Mouse (Mus musculus): Measurements from ENCODE around the gene Cers3. TPM values are rescaled to one million over a fixed set of nuclear protein-coding genes. Genes with fewer than 3 reads are reported as not detected.

Gene Cers3
- total RNA-seq, 1 experiment from 2014 or later, result not detected

DNA sequence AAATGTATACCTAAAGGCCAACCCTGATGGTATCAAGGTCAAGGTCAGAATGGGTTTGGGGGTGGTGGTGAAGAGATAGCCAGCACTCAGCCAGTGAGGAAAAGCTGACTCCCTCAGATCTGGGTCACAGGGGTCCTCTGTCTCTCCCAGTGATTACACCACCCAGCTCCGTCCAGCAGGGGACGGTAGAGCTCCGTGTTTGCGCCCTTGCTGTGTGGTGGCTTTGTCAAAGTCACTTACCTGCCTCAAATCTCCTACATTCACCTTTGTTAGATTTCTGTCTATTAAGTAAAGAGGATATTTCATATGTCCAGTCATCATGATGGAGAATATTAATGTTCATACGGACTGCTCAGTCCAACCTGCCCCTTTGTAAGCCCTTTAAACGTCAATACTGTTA is 76.7 kb downstream of the Cers3 start:
- no peak for ATAC-seq (ENCODE audit: extremely low read depth, insufficient number of reproducible peaks, low FRiP score, poor library complexity, severe bottlenecking)

DNA sequence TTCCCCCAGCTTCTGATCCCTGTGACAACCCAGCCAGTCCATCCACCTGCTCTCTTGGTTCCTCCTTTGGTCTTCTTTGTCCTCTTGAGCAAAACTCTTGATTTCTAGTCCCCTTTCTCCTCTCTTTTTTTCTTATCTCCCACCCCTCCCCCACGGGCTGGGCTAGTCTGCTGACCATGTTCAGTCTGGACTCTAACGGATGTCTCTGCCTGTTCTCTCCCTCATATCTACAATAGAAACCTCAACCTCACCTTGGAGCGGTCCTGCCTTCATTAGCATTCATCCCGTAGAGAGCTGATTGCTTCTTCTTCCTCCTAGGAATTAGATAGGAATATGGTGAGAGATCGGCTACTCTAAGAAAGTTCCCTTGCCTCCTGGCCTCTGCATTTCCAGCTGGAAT is 87.5 kb downstream of the Cers3 start:
- ATAC-seq (ENCODE audit: extremely low read depth, insufficient number of reproducible peaks, low FRiP score, poor library complexity, severe bottlenecking), result no peak

DNA sequence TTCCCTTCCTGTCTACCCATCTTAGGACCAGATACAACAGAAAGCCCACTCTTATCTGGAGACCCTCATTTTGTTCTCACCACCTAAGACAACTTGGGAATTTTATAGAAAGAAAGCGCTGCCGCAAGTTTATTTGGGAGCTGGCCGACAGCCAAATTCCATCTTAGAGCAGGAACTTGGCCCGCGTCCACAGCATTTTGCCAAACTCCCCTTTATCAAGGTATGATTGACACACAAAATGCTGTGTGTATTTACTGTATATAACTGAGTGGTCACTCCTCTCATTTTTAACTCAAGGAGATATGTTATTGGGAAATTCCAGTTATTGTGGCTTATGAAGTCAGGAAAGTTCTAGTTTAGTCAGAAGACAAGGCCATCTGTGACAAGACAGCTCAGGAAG is 88.0 kb downstream of the Cers3 start:
- no peak for ATAC-seq (ENCODE audit: extremely low read depth, insufficient number of reproducible peaks, low FRiP score, poor library complexity, severe bottlenecking)

DNA sequence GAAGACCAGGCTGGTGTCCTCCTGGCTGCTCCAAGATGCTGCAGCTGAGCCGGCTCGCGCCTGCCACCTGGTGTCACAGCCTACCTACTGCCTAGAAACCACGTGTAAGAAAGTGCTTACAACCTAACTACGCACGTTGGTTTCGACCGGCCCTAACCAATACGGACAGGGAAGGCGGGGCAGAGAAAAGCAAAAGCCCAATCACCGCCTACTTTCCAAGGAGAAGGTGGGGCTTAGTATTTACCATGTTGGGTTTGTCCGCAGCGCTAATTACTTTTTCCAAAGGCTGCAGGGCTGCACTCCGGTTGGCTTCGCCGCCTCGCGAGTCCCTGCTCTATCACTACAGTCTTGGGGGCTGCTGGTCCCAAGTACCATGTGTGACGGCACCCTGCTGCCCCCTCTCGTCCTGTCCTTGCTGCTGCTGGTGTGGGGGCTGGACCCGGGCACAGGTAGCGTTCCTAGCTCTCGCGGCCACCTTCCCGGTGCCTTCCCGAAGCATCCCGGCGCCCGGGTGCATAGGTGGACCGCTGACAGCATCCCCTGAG is 96.2 kb downstream of the Cers3 start, which contains the start of gene Adamts17:
Adamts17 (plus strand) TSS at position 273 of the 545 bp plus-strand sequence.
- ATAC-seq (ENCODE audit: extremely low read depth, insufficient number of reproducible peaks, low FRiP score, poor library complexity, severe bottlenecking), result peak; percentile 82

DNA sequence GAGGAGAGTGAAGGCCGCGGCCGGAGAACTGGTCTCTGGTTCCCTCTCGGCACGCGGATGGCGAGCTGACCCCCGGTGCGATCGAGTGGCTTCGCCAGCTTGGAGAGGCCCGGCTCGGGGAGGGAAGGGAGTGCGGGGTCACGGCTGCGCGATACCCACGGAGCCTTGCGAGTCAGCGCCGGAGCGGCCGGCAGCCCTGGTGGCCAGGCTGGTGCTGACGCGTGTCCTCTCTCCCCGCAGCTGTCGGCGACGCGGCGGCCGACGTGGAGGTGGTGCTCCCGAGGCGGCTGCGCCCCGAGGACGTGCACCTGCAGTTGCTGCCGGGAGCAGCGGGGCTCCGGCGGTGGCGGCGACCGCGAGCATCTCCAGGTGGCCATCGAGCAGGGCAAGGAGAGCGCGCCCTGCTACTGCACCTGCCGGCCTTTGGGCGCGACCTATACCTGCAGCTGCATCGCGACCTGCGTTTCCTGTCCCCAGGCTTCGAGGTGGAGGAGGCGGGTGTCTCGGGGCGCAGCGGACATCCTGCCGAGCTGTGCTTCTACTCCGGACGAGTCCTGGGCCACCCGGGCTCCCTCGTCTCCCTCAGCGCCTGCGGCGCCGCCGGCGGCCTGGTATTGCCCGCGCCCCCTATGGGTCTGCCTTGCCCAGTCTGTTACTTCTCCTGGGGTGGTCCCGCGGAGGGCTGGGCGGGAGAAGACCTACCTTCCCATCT is 96.9 kb downstream of the Cers3 start:
- no peak for ATAC-seq (ENCODE audit: extremely low read depth, insufficient number of reproducible peaks, low FRiP score, poor library complexity, severe bottlenecking)

DNA sequence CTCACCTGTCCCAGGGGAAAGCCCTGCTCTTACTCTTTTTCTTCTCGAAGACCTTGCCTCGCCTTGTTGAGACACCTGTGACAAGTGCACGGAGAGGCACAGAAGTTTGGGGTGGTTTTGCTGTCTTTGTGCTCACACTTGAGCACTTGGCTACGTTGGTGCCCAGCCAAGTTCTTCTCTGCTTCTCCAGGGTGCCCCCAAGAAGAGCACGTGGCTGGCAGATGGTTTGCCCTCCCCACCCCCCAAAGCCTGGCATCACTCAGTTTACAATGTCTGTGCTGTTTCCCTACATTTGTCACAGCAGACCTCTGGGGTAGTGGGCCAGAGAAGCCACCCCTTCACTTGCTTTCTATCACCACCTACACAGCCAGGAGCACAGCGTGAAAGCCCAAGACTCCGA is 97.9 kb downstream of the Cers3 start:
- ATAC-seq (ENCODE audit: extremely low read depth, insufficient number of reproducible peaks, low FRiP score, poor library complexity, severe bottlenecking), result no peak

DNA sequence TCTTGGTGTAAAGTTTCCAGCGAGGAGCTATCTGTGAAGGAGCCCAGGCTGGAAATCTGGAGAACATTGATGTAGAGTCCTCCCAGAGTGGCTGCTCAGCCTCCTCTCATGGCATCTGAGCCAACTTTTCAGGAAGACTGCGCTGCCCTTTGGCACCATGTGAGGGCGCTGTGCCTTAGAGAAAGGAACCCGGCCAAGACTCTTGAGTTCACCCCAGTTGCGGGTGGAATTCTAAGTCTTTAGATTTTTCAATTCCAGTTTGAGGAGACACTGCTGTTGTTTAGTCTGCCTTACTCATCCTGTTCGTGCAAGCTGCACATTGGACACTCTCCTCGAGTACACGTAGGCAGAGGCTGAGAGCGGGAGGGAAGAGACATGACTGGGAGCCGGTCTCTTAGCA is 98.7 kb downstream of the Cers3 start:
- no peak for ATAC-seq (ENCODE audit: extremely low read depth, insufficient number of reproducible peaks, low FRiP score, poor library complexity, severe bottlenecking)

DNA sequence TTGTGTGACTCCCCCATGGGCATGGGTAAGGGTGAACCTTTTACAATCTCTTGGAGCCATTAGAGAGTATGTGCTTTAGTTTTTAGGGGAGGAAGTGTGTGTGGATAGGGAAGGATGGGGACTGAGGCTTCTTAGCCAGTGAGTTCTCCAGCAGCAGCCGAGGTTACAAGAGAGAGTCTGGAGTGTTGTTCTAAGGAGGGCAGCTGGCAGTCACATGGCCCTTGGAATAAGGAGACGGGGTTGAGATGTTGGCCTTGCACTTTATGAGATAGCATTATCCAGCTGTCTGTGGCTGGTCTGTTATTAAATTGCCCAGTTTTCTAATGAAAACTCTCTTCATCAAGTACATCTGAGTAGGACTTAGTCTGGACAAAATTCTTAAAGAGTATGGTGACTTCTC is 100.5 kb downstream of the Cers3 start:
- ATAC-seq (ENCODE audit: extremely low read depth, insufficient number of reproducible peaks, low FRiP score, poor library complexity, severe bottlenecking), result no peak

DNA sequence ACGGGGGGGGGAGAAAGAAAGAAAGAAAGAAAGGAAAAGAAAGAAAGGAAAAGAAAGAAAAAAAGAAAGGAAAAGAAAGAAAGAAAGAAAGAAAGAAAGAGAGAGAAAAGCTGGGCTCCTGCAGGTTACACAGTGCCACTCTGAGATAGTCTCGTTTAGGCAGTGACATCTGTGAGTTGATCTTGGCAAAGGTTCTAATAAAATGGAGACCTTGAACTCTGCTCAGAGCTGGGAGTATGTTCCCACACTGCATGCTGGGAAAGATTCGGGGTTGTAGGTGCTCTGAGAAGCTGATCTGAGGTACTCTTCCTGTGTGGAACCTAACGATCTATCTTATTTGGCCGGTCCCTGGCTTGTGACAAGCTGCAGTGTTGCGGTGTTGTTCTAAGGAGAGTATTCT is 103.3 kb downstream of the Cers3 start:
- no peak for ATAC-seq (ENCODE audit: extremely low read depth, insufficient number of reproducible peaks, low FRiP score, poor library complexity, severe bottlenecking)

DNA sequence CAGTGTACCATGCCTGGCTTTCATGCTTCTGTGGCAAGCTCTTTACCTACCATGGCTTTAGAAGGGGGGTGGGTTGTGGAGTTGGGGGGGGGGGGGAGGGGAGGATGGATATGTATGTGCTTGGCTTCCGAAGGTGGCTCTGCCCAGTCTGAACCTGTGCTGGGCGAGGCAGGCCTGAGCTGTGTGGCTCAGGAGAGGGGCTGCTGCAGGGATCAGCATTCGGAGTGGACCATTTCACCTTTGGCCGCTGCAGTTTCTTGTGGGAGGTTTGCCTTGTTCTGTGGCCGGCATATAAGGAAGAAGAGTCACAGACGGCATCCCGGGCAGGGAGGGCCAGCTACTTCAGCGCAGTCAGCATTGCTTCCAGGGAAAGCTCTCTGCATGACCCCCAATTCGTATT is 104.0 kb downstream of the Cers3 start:
- no peak for ATAC-seq (ENCODE audit: extremely low read depth, insufficient number of reproducible peaks, low FRiP score, poor library complexity, severe bottlenecking)

DNA sequence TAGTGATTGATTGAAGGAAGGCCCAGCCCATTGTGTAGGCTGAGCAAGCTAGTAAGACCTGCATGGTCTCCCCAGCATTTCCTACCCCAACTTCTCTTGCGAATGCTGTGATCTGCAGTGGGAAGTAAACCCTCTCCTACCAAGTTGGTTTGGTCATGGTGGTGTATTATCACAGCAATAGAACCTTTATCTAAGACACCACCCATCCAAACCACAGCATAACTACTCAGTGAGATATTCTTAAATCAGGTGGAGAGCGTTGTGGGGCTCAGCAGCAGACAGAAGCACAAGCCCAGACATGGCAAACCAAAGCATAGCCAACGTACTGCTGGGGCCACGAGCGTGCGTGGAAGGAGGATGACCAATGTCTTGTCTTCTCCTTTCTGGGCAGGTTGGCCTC is 106.0 kb downstream of the Cers3 start:
- ATAC-seq (ENCODE audit: extremely low read depth, insufficient number of reproducible peaks, low FRiP score, poor library complexity, severe bottlenecking), result no peak

DNA sequence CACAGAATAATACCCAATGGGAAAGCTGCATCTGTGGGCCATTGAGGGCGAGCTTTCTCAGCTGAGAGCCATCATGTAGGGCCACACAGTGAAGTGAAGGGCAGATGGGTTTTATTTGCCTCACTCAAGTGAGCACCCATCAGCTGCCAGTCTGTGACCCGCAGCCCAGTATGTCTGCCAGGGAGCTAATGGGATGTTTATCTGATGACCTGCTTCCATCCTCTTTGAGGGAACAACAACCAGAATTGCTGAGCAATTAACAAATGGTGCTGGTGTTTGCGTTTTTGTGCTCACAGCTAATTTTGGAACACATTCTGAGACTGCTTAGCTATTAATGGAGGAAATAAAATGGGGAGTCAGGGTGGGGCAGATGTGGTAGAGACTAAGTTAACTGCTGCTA is 108.9 kb downstream of the Cers3 start:
- no peak for ATAC-seq (ENCODE audit: extremely low read depth, insufficient number of reproducible peaks, low FRiP score, poor library complexity, severe bottlenecking)

DNA sequence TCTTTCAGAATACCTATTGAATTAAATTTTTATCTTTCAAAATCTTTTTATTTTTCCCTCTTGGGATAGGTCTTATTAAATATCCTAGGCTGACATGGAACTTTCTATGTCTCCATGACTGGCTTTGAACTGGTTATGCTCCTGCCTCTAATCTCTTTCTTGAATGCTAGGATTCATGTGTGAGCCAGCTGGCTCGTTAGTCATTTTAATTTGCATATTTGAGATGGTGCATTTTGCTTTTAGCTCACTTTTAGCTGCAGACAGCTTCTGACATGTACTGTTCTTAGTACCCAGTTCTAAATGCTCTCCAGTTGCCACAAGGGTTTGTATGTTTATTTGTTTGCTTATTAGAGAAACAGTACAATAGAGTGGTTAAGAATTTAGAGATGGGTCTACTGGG is 114.3 kb downstream of the Cers3 start:
- ATAC-seq (ENCODE audit: extremely low read depth, insufficient number of reproducible peaks, low FRiP score, poor library complexity, severe bottlenecking), result no peak

DNA sequence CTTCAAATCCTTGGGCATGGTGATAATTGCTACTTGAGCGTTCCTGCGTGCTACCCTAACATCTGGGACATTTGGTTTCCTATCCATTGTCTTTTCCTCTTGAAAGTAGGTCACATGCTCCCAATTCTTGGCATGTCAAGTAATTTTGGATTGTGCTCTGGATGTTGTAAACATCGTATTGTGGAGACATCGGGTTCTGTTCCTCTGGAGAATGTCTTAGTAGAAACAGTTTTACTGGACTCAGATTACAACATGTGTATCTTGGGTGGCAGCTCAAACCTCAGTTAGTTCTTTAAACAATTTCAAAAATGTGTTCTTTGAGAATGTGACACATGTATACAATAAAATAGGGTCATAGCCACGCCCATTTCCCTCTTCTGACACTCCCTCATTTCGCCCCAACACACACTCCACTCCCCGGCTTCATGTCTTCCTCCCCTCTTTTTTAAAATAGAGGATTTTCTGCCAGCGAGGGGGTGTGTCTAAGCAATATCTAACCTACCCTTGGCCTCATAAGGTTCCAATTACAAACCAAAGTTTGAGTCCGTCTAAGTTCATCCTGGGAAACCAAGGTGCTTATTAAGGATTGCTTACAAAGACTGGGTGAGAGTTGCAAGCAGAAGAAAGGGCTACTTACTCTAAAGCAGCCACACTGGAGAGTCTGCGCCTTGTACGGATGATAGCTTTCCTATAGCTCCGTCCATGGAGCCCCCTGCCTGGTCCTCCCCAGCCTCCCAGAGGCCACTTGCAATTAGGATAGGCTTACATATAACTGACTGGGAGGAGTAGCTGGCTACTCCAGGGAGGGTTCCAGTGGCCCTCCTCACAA is 115.2 kb downstream of the Cers3 start:
- no peak for ATAC-seq (ENCODE audit: extremely low read depth, insufficient number of reproducible peaks, low FRiP score, poor library complexity, severe bottlenecking)

DNA sequence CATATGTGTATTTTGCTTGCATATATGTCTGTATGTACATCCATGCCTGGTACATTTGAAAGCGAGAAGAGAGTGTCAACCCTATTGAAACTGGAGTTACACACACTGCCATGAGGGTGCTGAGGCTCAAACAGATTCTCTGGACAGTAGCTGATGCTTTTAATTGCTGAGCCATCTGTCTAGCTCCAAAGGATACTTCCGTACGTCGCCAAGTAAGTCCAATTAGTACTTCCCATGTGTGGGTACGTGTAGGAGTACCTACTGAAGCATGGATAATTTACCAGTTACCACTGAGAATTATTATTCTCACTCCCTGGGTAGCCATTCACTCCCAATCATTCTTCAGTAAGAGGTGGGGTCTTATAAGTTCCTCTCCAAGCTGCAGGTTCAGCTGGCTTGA is 115.9 kb downstream of the Cers3 start:
- no peak for ATAC-seq (ENCODE audit: extremely low read depth, insufficient number of reproducible peaks, low FRiP score, poor library complexity, severe bottlenecking)

DNA sequence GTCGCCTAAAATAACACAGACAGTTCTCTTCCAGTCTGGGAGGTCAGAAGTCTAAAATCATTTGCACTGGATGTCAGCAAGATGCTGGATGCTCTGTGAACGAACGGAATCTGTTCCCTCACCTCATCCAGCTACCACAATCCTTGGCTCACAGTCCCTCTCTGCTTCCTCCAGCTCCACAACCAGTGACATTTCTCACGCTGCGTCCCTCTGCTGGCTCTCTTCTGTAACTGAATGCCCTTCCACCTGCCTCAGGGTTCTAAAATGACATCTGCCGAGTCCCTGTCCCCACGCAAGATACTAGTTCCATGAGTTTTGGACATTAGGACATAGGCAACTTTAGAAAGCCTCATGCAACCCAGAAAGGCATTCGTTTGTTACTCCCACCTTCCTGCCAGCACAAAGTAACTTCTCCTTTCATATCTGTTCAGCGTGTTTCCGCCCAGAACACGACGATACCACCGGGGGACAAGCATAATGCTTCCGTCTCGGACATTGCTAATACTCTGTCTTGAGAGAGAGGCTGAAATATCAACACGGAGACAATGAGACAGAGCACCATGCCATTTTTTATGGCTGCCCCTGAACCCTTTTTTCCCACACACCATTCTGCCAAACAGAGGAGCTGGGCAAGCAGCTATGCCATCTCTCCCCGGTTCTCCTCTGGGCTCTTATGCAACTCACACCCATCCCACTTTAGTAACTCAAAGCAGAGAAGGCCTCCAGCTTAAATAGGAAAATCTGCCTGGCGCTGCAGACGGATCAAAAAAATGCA is 123.8 kb downstream of the Cers3 start:
- ATAC-seq (ENCODE audit: extremely low read depth, insufficient number of reproducible peaks, low FRiP score, poor library complexity, severe bottlenecking), result no peak

DNA sequence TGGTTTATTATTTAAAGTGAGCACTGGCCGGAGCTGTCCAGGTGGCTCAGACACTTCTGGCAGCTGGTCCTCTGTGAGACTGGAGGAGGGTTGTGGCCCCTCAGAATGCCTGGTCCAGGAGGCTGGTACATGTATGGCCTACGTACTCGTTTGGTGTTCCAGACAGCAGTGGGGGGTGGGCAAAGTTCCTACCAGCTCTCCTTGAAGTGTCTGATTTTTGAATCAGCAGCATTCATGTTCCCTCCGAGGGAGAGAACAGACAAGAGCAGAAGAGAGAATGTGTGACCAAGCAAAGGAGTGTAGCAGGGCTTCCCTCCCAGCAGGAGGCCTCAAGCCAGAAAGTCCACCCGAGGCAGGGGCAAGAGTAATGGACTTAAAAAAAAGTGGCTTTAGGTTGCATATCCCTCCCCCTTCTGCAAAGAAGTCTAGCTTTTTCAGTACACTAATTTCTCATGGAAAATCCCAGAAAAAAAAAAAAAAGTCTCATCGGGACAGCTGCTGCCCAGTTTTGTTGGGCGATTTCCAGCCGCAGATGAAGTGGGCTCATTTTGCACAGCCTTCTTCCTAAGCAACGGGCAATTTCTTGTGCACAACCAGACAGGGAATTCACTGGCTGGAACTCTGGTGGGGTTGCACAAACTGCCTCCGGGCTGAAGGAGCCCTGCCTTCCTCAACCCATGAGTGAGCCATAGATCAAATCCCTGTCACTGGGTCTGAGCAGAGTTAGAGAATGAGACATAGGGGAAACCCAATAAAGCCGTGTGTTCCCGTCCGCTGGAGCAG is 124.6 kb downstream of the Cers3 start:
- ATAC-seq (ENCODE audit: extremely low read depth, insufficient number of reproducible peaks, low FRiP score, poor library complexity, severe bottlenecking), result no peak

DNA sequence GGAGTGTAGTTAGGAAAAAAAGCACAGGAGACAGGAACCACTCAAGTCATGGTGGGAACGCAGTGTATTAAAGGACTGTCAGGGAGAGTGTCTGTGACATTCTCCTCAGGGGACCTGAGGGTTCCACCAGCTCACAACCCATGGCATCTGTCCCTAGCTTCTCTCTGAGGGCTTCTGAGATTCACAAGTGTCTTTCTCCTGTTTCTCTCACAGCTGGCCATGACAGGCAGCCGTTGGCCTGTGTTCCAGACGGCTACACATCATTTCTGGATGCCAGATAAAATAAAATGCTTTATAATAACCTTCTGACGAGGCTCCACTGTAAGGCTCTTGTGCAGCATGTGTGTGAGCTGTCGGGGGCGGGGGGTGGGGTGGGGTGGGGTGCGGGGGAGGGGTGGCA is 128.2 kb downstream of the Cers3 start:
- ATAC-seq (ENCODE audit: extremely low read depth, insufficient number of reproducible peaks, low FRiP score, poor library complexity, severe bottlenecking), result no peak
